Mouse (Mus musculus): ENCODE measurements around the gene Zbtb46.
A peak's percentile ranks its signal among the peaks of the same experiment; 100 is the strongest.

Zbtb46 gene

GRCm38 (mm10) chr2:181463008-181463738 lies 3.9 kb upstream of the Zbtb46 start:
- DNase-seq (ENCODE audit: low spot score in 2 of 2): peak in 1 of 2 experiments; percentile 19

GRCm38 (mm10) chr2:181462604-181463003 lies 3.4 kb upstream of the Zbtb46 start:
- no peak for DNase-seq (ENCODE audit: low spot score in 2 of 2)

GRCm38 (mm10) chr2:181461536-181462100 lies 2.4 kb upstream of the Zbtb46 start:
- DNase-seq (ENCODE audit: low spot score in 2 of 2): no peak

- peak; percentile 43 to 57 for DNase-seq (ENCODE audit: low spot score in 2 of 2)
Observed at GRCm38 (mm10) chr2:181459673-181460621, 721 bp upstream of the Zbtb46 start.

GRCm38 (mm10) chr2:181458411-181459152 lies 644 bp downstream of the Zbtb46 start:
- DNase-seq (ENCODE audit: low spot score in 2 of 2): peak in 1 of 2 experiments; percentile 11

GRCm38 (mm10) chr2:181457831-181458230 lies 1.4 kb downstream of the Zbtb46 start:
- DNase-seq (ENCODE audit: low spot score in 2 of 2): no peak

GRCm38 (mm10) chr2:181455899-181456298 lies 3.3 kb downstream of the Zbtb46 start:
- no peak for DNase-seq (ENCODE audit: low spot score in 2 of 2)

GRCm38 (mm10) chr2:181453274-181453673 lies 6.0 kb downstream of the Zbtb46 start:
- no peak for DNase-seq (ENCODE audit: low spot score in 2 of 2)

GRCm38 (mm10) chr2:181452181-181452580 lies 7.0 kb downstream of the Zbtb46 start:
- DNase-seq (ENCODE audit: low spot score in 2 of 2): no peak

GRCm38 (mm10) chr2:181443016-181443415 lies 16.2 kb downstream of the Zbtb46 start:
- no peak for DNase-seq (ENCODE audit: low spot score in 2 of 2)

- no peak for DNase-seq (ENCODE audit: low spot score in 2 of 2)
Observed at GRCm38 (mm10) chr2:181438176-181438575, 21.1 kb downstream of the Zbtb46 start.

GRCm38 (mm10) chr2:181436246-181436645 lies 23.0 kb downstream of the Zbtb46 start:
- peak; percentile 50 to 56 for DNase-seq (ENCODE audit: low spot score in 2 of 2)

GRCm38 (mm10) chr2:181423834-181424233 lies 35.4 kb downstream of the Zbtb46 start:
- DNase-seq (ENCODE audit: low spot score in 2 of 2): no peak

GRCm38 (mm10) chr2:181420903-181421638 lies 38.2 kb downstream of the Zbtb46 start:
- DNase-seq (ENCODE audit: low spot score in 2 of 2): no peak

GRCm38 (mm10) chr2:181420426-181420825 lies 38.8 kb downstream of the Zbtb46 start:
- DNase-seq (ENCODE audit: low spot score in 2 of 2): no peak

GRCm38 (mm10) chr2:181419359-181419758 lies 39.9 kb downstream of the Zbtb46 start:
- DNase-seq (ENCODE audit: low spot score in 2 of 2): peak in 1 of 2 experiments; percentile 23

GRCm38 (mm10) chr2:181415945-181416344 lies 43.3 kb downstream of the Zbtb46 start:
- no peak for DNase-seq (ENCODE audit: low spot score in 2 of 2)

GRCm38 (mm10) chr2:181413141-181413540 lies 46.1 kb downstream of the Zbtb46 start:
- no peak for DNase-seq (ENCODE audit: low spot score in 2 of 2)

GRCm38 (mm10) chr2:181410760-181411473 lies 48.3 kb downstream of the Zbtb46 start:
- peak; percentile 54 to 70 for DNase-seq (ENCODE audit: low spot score in 2 of 2)

- no peak for DNase-seq (ENCODE audit: low spot score in 2 of 2)
Observed at GRCm38 (mm10) chr2:181409643-181410042, 49.6 kb downstream of the Zbtb46 start.

All from spleen, postnatal 36 days (tissue).